Mouse (Mus musculus) spleen, adult 2 months (tissue): ENCODE measurements at regions not wholly inside any gene's neighbourhood (a gene's known extent, or its start where the extent isn't known, plus 50 kb on each side); places are given as distances from the start of the nearest gene placed in this dataset.

Experiments
- DNase-seq, 2 experiments: peaks; one replicate each; pipeline versions ENCODE4 v3.0.0 to v3.0.0-alpha.2; 2012 to 2021; ENCODE audit warnings: low spot score in 2 of 2, low read depth in 1 of 2
- H3K27ac ChIP-seq: fragments of 200-500 bp; 2 replicates; pipeline ENCODE4 v1.5.1; 2012; ENCODE audit warnings: low read length, inconsistent platforms; ENCODE audit not compliant: insufficient read depth
- H3K27me3 ChIP-seq: fragments of 200-500 bp; 2 replicates; pipeline ENCODE4 v1.6.1; 2012; ENCODE audit warnings: mild to moderate bottlenecking, moderate library complexity, low read length, inconsistent platforms; ENCODE audit not compliant: control insufficient read depth, insufficient read depth
- H3K36me3 ChIP-seq: fragments of 200-500 bp; 2 replicates; pipeline ENCODE4 v1.6.1; 2012; ENCODE audit warnings: mild to moderate bottlenecking, low read length, inconsistent platforms; ENCODE audit not compliant: control insufficient read depth, insufficient read depth
- H3K4me1 ChIP-seq: fragments of 200-500 bp; 2 replicates; pipeline ENCODE4 v1.6.1; 2011; ENCODE audit warnings: inconsistent platforms; ENCODE audit not compliant: control insufficient read depth, insufficient read depth, insufficient read length
- H3K4me3 ChIP-seq: fragments of 200-500 bp; 2 replicates; pipeline ENCODE4 v1.5.1; 2011; ENCODE audit warnings: mild to moderate bottlenecking, inconsistent platforms; ENCODE audit not compliant: insufficient read depth, insufficient read length; ENCODE audit errors: extremely low read depth
- CTCF ChIP-seq: fragments of 200-500 bp; IDR thresholded peaks from 2 replicates; pipeline ENCODE4 v1.5.1; 2011; ENCODE audit warnings: mild to moderate bottlenecking, inconsistent platforms; ENCODE audit not compliant: insufficient read depth, insufficient read length, insufficient replicate concordance; ENCODE audit errors: extremely low read depth
- POLR2A ChIP-seq: fragments of 200-500 bp; IDR thresholded peaks from 2 replicates; pipeline ENCODE4 v1.6.1; 2011; ENCODE audit warnings: low read depth, low read length, inconsistent platforms
- WGBS: fragments of 180-500 bp; shearing (Covaris S2); methylation state at CpG from one replicate; pipeline ENCODE4 v1.1.7; 2018; 5-methylcytosine and 5-hydroxymethylcytosine counted together

DNA sequence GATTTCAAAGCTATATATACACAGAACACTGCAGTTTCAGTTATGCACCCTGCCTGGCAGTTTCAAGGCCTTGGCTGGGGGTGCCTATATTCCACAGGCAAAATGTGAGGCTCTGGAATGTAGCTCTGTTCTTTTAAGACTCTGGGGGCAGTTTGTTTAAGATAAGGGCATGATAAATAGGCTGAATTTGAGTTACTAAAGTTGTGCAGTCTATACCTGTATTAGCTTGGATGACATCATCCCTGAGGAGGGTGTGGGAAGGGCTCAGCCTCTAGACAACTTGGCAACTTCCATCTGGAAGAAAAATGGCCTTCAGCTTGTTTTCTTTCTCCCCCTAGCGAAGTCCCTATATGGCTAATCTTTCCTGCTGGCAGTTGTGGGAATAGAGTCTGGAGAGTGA lies 105.1 kb downstream of the Gm10604 start:
- WGBS = 76% methylated on average over 1 of the region's 1 CpGs
- no peak overlapping the region for H3K4me3 ChIP-seq
- TF ChIP-seq POLR2A (no peak), CTCF (no peak)

DNA sequence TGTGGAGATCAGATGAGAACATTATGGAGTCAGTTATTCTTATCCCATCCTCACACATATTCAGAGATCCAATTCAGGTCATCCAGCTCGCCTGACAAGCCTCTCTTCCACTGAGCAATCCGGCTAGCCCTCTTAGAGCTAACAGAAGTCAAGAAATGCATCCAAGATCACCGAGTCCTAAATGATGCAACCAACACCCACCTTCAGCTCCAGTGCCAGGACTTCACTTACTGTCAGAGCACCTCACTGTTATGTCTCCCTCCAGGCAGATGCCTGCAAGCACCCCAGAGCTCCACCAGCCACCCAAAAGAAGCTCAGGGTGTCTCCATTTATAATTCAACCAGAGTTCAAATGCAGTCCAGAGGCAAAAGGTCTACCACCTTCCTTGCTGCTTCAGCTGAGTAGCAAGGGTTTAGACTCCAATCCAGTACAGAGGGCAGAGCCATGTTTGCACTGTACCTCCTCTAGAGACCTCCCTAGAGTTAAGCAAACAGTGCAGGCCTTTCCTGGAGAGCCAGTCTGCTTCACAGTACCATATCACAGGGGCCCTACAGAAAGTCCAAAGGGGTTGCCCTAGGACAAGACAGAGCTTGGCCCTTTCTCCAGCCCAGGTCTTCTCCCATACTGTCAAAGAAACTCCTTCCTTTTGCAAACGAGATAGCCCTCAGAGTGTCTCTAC lies 106.3 kb downstream of the Gm10604 start:
- TF ChIP-seq CTCF (no peak), POLR2A (no peak)
- 78% methylated on average over 4 of the region's 4 CpGs for WGBS

More for the DNA sequence above, 105.1 kb downstream of the Gm10604 start:
- DNase-seq = no peak
- H3K27ac ChIP-seq = no peak overlapping the region
- H3K36me3 ChIP-seq = no peaks in the 10 kb centered on the region
- H3K27me3 ChIP-seq = no peaks in the 10 kb centered on the region
- no peaks in the 10 kb centered on the region for H3K4me1 ChIP-seq

DNA sequence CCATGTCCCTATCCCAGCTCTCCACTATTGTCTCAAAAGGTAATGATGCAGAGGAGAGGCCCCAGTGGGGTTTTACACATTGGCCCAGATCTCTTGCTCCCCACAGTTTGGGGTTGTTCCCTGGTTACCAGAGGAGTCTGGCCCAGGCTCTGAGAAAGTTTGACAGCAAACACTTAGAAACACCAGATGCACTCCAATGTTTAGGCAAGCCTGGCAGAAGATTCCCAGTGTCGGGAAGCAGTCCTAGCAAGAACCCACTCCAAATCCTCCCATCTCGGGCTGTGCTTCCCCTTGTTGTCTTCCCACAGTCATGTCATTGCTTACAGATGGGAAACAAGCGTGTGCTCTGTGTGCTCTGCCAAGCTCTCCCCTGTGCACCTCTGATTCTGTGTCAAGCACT lies 109.0 kb downstream of the Gm10604 start:
- H3K27me3 ChIP-seq = no peaks in the 10 kb centered on the region
- no peaks in the 10 kb centered on the region for H3K36me3 ChIP-seq
- no peak overlapping the region for H3K27ac ChIP-seq
- TF ChIP-seq CTCF = no peak
- TF ChIP-seq POLR2A = no peak
- no peak for DNase-seq
- H3K4me3 ChIP-seq = no peak overlapping the region
- H3K4me1 ChIP-seq = no peaks in the 10 kb centered on the region
- 89% methylated on average over 3 of the region's 3 CpGs for WGBS

More for the DNA sequence above, 106.3 kb downstream of the Gm10604 start:
- no peak overlapping the region for H3K27ac ChIP-seq
- no peak overlapping the region for H3K4me3 ChIP-seq
- no peak for DNase-seq
- H3K4me1 ChIP-seq = no peaks in the 10 kb centered on the region
- no peaks in the 10 kb centered on the region for H3K36me3 ChIP-seq
- H3K27me3 ChIP-seq = no peaks in the 10 kb centered on the region

DNA sequence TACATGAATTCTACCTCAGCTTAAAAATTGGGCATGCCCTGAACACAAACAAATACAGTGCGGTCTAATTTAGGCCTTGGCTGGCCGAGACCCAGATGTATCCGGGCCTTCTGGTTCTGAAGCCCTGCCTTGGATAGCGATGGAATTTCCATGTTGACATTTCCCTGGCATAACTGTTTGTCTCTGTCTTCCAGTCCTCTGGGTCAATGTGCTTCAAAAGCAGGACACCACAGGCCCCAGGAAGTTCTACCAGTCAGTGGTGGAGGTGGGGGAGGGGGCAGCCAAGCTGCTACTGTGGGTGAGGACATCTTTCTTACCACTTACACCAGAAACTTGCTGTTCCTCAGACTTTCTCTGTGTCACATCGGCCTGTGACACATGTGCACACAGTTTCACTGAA lies 111.3 kb downstream of the Gm10604 start:
- H3K27me3 ChIP-seq = no peaks in the 10 kb centered on the region
- no peak overlapping the region for H3K4me3 ChIP-seq
- no peaks in the 10 kb centered on the region for H3K4me1 ChIP-seq
- H3K27ac ChIP-seq = no peak overlapping the region
- no peaks in the 10 kb centered on the region for H3K36me3 ChIP-seq
- DNase-seq = no peak
- TF ChIP-seq CTCF (no peak), POLR2A (no peak)
- 89% methylated on average over 5 of the region's 5 CpGs for WGBS

DNA sequence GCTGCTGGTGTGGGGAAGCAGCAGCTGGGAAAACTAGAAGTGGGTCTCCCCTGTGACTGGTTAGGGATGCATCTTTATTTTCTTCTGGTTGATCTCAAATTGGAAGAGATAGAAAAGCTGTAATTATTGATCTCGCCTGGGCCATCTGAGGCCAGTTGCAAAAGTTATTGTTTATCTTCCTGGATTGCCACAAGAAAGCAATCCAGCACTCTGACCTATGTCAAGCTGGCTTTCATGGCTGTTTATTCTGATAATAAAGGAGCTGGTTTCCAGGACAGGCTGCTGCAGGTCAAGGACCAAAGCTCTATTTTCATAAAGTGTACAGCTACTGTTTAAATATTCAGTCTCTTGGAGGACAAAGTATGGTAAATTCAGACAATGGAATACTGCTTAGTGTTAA lies 112.5 kb downstream of the Gm10604 start:
- 84% methylated on average over 1 of the region's 1 CpGs for WGBS
- Histone ChIP-seq H3K36me3 (no peaks in the 10 kb centered on the region), H3K4me3 (no peak overlapping the region), H3K4me1 (no peaks in the 10 kb centered on the region), H3K27me3 (no peaks in the 10 kb centered on the region), H3K27ac (no peak overlapping the region)
- TF ChIP-seq CTCF = no peak
- no peak for TF ChIP-seq POLR2A
- no peak for DNase-seq
